Mouse (Mus musculus) stomach, postnatal 0 days (tissue): ENCODE data around the gene BC048679. TPM values are rescaled to one million over a fixed set of nuclear protein-coding genes. Genes with fewer than 3 reads are reported as not detected.
A peak's percentile ranks its signal among the peaks of the same experiment; 100 is the strongest.

Experiments used
- ATAC-seq: fragments of 200-750 bp; cut with Nextera tagmentation; 2 replicates; pipeline ENCODE4 v1.8.0; 2017; ENCODE audit not compliant: low FRiP score, low TSS enrichment
- DNase-seq: peaks from one replicate; pipeline ENCODE4 v3.0.0-alpha.2; 2016; ENCODE audit warnings: low spot score
- H3K27ac ChIP-seq: fragments of 300-500 bp; sonication (generic); replicated peaks from 2 replicates; pipeline ENCODE4 v1.5.1; 2014; ENCODE audit warnings: mild to moderate bottlenecking, control low read depth
- H3K27me3 ChIP-seq: fragments of 300-500 bp; sonication (generic); 2 replicates; pipeline ENCODE4 v1.6.1; 2014; ENCODE audit warnings: low read length; ENCODE audit not compliant: control insufficient read depth, insufficient read depth
- H3K36me3 ChIP-seq: fragments of 300-500 bp; sonication (generic); 2 replicates; pipeline ENCODE4 v1.6.1; 2014; ENCODE audit warnings: low read length, mixed read lengths; ENCODE audit not compliant: control insufficient read depth, insufficient read depth
- H3K4me1 ChIP-seq: fragments of 300-500 bp; sonication (generic); replicated peaks from 2 replicates; pipeline ENCODE4 v1.6.1; 2014; ENCODE audit warnings: antibody characterized with exemption; ENCODE audit not compliant: control insufficient read depth, insufficient read depth
- H3K4me2 ChIP-seq: fragments of 300-500 bp; sonication (generic); replicated peaks from 2 replicates; pipeline ENCODE4 v1.6.1; 2014; ENCODE audit warnings: low read depth, mild to moderate bottlenecking, control low read depth, moderate library complexity
- H3K4me3 ChIP-seq: fragments of 300-500 bp; sonication (generic); 2 replicates; pipeline ENCODE4 v1.5.1; 2014; ENCODE audit warnings: low read depth, low read length, control low read depth
- H3K9ac ChIP-seq: fragments of 300-500 bp; sonication (generic); 2 replicates; pipeline ENCODE4 v1.6.1; 2014; ENCODE audit warnings: mild to moderate bottlenecking, low read length, control low read depth, mixed read lengths
- H3K9me3 ChIP-seq: fragments of 300-500 bp; sonication (generic); 2 replicates; pipeline ENCODE4 v1.6.1; 2016; ENCODE audit warnings: low read length; ENCODE audit not compliant: control insufficient read depth
- CTCF ChIP-seq: IDR thresholded peaks from 2 replicates; pipeline ENCODE4 v1.5.1; 2016; ENCODE audit warnings: antibody characterized with exemption, low read depth, mild to moderate bottlenecking, moderate library complexity
- EP300 ChIP-seq: optimal IDR thresholded peaks from 2 replicates; pipeline ENCODE3; 2016; ENCODE audit warnings: antibody characterized with exemption
- WGBS: fragments of 180-500 bp; shearing (Covaris S2); extraction: QIAGEN DNeasy Blood & Tissue Kit; methylation state at CpG from one replicate; pipeline ENCODE4 v1.1.7; 2014; 5-methylcytosine and 5-hydroxymethylcytosine counted together
- polyA plus RNA-seq: library from polyadenylated mRNA; unstranded; fragments of >200 nt; fragmentation: Nextera tagmentation; extraction: Ambion mirVana; gene quantifications from 2 replicates; pipeline ENCODE4 v1.2.1, GENCODE M21; 2015

BC048679 gene
- not detected in 2 replicates for polyA plus RNA-seq

DNA sequence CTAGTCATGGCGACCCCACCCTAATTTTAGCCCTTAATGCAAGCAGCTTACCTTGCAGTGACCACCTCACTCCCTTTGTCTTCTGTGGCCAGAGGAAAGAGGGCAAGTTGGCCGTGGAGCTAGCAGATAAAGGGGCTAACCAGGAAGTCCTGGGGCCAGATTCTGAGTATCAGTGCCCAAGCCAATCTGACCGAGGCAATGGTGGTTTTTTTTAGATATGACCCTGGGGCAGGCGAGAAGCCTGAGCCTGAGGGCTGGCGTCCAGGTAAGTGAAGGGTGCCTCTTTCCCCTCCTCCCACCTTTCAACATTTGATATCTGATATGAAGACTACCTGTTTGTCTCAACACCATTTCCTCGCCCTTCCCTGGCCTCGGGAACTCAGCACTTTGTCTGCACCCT lies at the start of gene BC048679:
TSS of gene BC048679 (minus strand) at position 101 of the 400 bp plus-strand sequence.
- H3K4me3 ChIP-seq, result no peak within 1 kb of the TSS
- DNase-seq (no peak), ATAC-seq (no peak)
- no peak within 1 kb of the TSS for H3K9ac ChIP-seq
- no peaks in the 10 kb centered on the region for H3K9me3 ChIP-seq
- no peaks in the 10 kb centered on the region for H3K36me3 ChIP-seq
- H3K27ac ChIP-seq, result no peak within 1 kb of the TSS
- TF ChIP-seq CTCF (no peak), EP300 (no peak)
- H3K27me3 ChIP-seq, result 0 out of 2 replicates have a peak, but pooled peaks cover 3% of the 10 kb centered on the region
- no peak within 1 kb of the TSS for H3K4me2 ChIP-seq
- 52% methylated on average over 7 of the region's 7 CpGs for WGBS
- no peaks in the 10 kb centered on the region for H3K4me1 ChIP-seq

DNA sequence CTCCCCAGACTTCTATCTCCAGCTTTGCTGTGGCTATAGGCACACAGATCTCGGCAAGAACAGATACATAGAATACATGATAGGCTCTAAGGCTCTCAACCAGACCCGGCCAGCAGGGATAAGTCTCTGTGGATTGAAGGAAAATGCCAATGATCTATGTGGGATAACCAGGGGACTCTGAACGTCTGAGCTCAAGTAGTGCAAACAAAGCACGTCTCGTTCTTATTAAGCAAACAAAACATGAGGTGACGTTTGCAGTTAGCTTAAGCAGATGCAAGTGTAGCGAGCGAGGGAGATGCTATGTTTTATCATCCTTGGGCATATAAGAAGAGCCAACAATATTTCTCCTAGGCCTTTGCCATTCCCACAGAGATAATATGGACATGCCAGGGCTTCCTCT lies 44.9 kb upstream of the BC048679 start:
- 53% methylated on average over 8 of the region's 8 CpGs for WGBS
- Histone ChIP-seq H3K4me1 (no peaks in the 10 kb centered on the region), H3K4me2 (no peak overlapping the region), H3K4me3 (no peak overlapping the region), H3K27ac (no peak overlapping the region), H3K36me3 (no peaks in the 10 kb centered on the region), H3K27me3 (no peaks in the 10 kb centered on the region), H3K9me3 (no peaks in the 10 kb centered on the region), H3K9ac (no peak overlapping the region)
- no peak for TF ChIP-seq EP300
- DNase-seq (no peak), ATAC-seq (no peak)

DNA sequence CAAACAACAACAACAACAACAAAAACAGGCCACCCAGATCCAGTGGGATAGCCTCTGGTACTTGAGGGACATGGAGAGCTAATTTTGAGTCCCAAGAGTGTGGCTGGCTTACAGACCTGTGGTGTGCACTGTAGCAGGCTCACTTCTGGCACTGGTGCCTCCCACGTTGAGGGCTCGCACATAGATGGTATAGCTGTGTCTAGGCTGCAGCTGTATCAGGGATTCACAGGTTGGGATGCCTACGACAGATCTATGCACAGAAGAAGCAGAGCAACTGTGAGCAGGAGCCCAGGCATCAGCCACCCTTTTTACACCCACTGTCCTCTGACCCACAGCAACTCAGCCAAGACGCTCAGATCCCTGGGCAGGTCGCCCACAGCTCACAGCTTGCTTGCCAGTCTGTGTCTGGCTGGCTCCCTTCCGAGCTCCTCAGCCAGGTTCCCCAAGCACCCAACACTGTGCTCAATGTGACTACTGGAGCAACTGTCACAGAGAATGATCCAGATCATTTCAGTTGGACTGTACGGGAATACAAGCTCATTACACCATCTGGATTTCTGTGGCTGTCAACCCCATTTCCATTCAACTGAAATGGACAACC lies 43.9 kb upstream of the BC048679 start:
- Histone ChIP-seq H3K36me3 (no peaks in the 10 kb centered on the region), H3K4me3 (no peak overlapping the region), H3K4me2 (no peak overlapping the region), H3K27me3 (no peaks in the 10 kb centered on the region), H3K4me1 (no peaks in the 10 kb centered on the region), H3K9me3 (no peaks in the 10 kb centered on the region), H3K9ac (no peak overlapping the region), H3K27ac (no peak overlapping the region)
- TF ChIP-seq CTCF (no peak), EP300 (no peak)
- ATAC-seq, result no peak
- DNase-seq, result no peak
- 82% methylated on average over 7 of the region's 7 CpGs for WGBS

DNA sequence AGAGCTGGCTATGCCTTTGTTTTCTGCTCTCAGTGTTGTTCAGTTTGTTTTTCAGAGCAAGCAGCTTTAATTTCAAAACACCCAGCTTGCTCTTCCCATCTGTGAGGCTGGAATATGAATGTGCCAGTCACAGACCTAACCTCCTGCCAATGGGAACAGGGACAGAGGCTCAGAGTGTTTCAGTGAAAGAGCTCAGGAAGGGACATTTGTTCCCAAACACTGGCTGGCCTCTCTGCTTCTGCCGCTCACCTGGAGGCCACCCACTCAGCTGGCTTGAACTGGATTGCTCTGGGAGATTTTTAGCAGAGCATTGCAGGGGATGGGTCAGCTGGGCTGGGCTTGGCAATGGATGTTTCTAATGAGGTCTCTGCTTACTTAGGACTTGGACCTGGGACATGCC lies 42.9 kb upstream of the BC048679 start:
- DNase-seq, result no peak

DNA sequence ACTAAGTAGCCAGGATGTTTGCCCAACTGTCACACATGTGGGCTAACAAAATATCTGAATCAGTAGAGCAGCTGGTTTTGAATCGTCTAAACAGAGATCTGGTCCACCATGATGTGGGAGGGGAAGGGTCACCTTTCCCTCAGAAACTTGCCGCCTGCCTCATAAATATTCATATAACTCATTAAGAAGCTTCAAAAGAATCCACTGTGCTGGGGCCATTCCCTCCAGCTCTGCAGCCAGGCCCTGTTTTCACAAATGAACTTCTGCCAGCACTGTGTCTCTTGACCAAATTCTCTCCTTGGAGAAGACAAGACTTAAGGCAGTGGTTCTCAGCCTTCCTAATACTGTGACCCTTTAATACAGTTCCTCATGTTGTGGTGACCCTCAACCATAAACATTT lies 41.5 kb upstream of the BC048679 start:
- TF ChIP-seq CTCF, result no peak
- no peak for TF ChIP-seq EP300
- Histone ChIP-seq H3K36me3 (no peaks in the 10 kb centered on the region), H3K27ac (no peak overlapping the region), H3K4me2 (no peak overlapping the region), H3K4me1 (no peaks in the 10 kb centered on the region), H3K9ac (no peak overlapping the region), H3K9me3 (no peaks in the 10 kb centered on the region), H3K4me3 (no peak overlapping the region), H3K27me3 (no peaks in the 10 kb centered on the region)
- 24% methylated on average over 2 of the region's 2 CpGs for WGBS
- no peak for DNase-seq
- ATAC-seq, result no peak

More for the DNA sequence above, 42.9 kb upstream of the BC048679 start:
- Histone ChIP-seq H3K4me3 (no peak overlapping the region), H3K4me2 (no peak overlapping the region), H3K9ac (no peak overlapping the region), H3K36me3 (no peaks in the 10 kb centered on the region), H3K27me3 (no peaks in the 10 kb centered on the region), H3K27ac (no peak overlapping the region), H3K4me1 (no peaks in the 10 kb centered on the region), H3K9me3 (no peaks in the 10 kb centered on the region)
- WGBS, result 50% methylated on average over 1 of the region's 1 CpGs
- no peak for ATAC-seq
- TF ChIP-seq CTCF (no peak), EP300 (no peak)

DNA sequence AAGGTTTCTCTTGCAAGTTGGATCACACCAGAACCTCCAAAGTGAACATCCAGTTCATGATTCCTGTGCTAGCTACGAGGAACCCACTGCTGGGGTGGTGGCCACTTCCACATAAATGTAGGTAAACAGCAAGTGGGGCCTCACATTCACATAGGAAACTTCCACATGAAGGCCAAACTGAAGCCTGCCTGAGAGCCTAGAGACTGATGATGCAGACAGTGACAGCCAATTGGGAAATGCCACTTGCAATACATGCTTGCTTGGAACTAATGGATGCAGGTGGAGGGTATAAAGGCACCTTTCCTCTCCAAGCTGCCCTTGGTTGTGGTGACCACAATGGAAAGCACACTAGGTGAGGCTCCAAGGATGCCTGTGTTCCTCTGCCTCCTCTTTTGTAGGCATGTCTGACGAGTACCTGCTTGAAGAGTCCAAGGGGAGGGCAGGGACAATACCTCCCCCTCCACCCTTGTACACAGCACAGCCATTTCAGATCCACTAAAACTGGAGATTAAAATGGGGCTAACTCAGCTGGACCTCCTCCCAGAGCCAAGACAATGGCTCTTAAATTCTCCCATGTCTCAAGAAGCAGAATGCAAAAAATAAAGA lies 40.1 kb upstream of the BC048679 start:
- ATAC-seq (0 out of 2 replicates have a peak, but pooled peaks have one; percentile 38), DNase-seq (peak; percentile 63)
- H3K36me3 ChIP-seq, result peaks cover 3% of the 10 kb centered on the region
- H3K27ac ChIP-seq, result no peak overlapping the region
- H3K27me3 ChIP-seq, result no peaks in the 10 kb centered on the region
- 73% methylated on average over 2 of the region's 2 CpGs for WGBS
- no peaks in the 10 kb centered on the region for H3K9me3 ChIP-seq
- no peaks in the 10 kb centered on the region for H3K4me1 ChIP-seq
- TF ChIP-seq EP300 (no peak), CTCF (no peak)
- no peak overlapping the region for H3K9ac ChIP-seq
- no peak overlapping the region for H3K4me3 ChIP-seq
- no peak overlapping the region for H3K4me2 ChIP-seq
